Mouse (Mus musculus) lung, postnatal 4 days (tissue): ENCODE measurements around the gene Fam160b1.

Source experiments
- DNase-seq, 2 experiments: peaks; one replicate each; pipeline ENCODE4 v3.0.0; 2021

Gene Fam160b1

DNA sequence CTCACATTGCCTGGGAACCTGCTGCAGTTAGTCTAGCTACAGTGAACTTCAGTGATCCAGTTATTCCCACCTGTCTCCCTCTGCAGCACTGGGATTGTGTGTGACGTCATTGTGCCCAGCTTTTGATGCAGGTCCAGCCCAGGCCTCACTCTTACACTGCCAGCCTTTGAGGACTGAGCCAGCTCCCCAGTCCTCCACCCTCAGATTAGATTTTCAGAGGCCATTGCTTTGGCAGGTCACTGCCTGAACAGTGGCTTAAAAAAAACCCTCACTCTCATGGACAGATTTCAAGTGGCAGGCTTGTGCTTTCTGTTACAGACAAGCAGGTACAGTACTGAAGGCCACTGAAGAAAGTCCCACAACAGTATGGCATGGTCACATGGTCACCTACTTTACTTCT lies 15.8 kb upstream of the Fam160b1 start:
- no peak for DNase-seq

DNA sequence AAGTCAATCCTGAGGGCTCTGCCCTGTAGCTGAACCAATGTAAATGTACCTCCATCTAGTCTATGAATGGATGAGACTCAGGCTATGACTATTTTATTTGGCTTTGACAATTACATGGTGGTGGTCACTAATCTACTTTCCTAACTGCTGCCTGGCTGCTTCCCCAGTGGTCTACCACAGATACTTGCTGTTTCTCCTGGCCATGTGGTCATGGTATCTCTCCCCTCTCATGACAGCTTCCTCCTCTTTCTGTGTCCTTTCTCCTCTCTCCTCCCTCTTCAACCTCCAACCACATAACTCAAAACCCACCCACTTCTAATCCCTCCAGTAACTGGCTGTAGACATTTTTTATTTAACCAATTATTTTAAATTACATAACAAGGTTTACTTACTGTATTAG lies 11.4 kb upstream of the Fam160b1 start:
- DNase-seq, result no peak

DNA sequence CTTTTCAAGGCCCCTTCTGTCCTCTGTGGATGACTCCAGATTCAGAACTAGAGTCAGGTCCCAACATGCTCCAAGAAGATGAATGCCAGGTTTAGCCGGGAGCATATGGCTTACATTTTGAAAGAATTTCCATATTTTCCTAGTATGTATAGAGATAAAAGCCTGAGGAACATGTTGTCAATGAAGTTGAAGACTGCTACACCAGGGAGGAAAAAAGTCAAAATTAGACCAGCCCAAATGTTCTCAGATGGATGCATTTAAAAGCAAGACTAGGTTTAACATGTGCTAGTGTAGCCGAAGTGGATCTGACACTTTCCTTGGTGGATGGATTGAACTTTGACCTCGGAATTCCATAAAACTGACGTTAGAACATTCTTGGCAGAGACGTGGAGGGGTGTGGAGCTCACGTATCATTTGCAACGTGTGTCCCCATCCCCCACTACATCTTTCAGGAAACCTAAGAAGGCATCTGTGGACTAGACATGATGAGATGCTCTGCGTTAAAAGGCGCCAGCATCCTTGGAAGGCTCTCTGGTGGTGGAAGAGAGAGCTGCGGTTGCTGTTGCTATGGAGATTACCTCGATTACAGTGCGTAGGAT lies 8.0 kb upstream of the Fam160b1 start:
- DNase-seq, result no peak

- DNase-seq, result peak in 1 of 2 experiments; percentile 48
These were observed 7.3 kb upstream of the Fam160b1 start for GRCm38 (mm10) chr19:57353228-57353627.

DNA sequence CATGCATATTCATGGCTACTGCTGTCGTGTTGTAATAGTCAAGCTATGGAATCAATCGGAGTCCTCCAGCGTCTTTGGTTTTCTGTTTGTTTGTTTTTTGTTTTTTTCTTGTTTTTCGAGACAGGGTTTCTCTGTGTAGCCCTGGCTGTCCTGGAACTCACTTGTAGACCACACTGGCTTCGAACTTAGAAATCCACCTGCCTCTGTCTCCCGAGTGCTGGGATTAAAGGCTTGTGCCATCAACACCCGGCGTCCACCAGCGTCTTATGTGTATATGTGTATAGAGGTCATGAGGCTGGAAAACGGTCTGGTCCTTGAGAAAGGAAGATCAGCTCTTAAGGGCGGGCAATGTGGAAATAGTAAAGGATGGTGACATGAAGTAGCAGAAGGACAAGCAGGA lies 6.4 kb upstream of the Fam160b1 start:
- DNase-seq, result no peak

DNA sequence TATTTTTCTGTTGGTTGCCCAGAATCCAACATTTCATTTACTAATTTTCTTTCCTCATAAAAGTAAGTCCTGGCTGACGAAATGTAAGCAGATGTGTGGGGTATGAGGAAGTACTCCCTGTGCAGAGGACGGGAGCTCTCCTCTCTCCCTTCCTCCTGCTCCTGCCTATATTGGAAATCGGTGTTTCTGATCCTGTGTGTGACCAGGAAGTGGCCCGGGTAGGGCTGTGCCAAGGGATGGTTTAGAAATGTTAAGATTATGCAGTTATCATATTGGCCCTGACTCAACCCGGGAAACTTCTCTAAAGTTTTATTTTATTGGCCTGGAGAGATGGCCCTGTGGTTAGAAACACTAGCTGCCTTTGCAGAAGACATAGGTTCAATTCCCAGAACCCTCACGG lies 5.8 kb upstream of the Fam160b1 start:
- no peak for DNase-seq

- peak; percentile 51 to 70 for DNase-seq
These were observed 4.8 kb upstream of the Fam160b1 start for GRCm38 (mm10) chr19:57355451-57356251.

GRCm38 (mm10) chr19:57356273-57356672 lies 4.2 kb upstream of the Fam160b1 start:
- peak; percentile 47 to 72 for DNase-seq

- no peak for DNase-seq
These were observed 3.2 kb upstream of the Fam160b1 start for GRCm38 (mm10) chr19:57357244-57357643.

- DNase-seq, result no peak
These were observed 2.7 kb upstream of the Fam160b1 start for GRCm38 (mm10) chr19:57357811-57358210.

DNA sequence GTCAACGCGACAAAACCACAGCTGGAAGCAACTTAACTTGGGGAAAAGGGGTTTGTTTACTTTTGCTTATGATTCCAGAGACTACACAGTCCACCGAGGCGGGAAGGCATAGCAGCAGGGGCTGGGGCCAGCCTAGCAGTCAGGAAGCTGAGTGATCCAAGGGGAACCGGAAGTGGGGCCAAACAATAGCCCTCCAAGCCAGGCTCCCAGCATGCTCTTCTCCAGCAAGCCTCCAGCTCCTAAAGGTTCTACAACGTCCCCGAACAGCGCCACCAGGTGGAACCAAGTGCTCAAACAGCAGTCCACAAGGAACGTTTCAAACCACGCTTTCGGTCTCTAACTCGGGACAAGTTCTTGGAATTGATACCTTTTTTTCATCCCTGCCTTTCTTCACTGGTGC lies 2.2 kb upstream of the Fam160b1 start:
- DNase-seq, result peak; percentile 92 to 93

GRCm38 (mm10) chr19:57358836-57359598 lies 1.5 kb upstream of the Fam160b1 start:
- no peak for DNase-seq

GRCm38 (mm10) chr19:57359701-57360326 lies 666 bp upstream of the Fam160b1 start:
- DNase-seq, result no peak

DNA sequence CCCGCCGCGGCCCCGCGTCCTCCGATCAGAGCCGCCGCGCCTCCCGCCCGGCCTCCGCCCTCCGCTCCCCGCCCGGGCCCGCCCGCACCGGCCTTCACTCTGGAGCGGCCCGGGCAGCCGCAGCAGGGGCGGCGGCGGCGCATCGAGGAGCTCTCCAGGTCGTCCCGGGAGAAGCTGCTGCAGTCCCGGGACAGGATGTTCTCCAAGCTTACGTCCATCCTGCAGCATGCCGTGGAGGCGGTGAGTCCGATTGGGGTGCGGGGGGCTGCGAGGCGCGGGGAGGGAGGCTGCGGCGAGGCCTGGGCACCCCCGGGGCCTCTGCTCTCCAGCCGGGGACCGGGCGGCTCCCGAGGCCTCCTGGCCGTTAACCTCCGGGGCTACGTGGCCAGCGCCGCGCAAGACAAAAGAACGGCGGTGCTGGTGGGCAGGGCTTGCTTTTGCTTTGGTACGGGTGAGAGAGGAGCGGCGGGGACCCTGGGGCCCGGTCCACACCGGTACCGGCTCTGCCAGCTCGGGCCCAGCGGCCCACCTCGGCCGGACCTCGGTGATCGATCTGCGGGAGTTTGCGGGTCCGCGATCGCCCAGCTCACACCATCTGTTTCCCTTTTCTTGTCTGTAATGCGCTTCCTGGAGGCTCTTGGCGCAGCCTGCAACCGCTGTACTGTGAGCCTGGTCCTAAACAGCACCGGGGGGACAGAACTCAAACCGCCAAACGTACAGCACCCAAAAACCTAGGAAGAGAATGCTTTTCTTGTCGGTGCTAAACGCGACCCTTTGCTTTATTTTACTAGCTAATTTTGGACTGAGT lies 855 bp downstream of the Fam160b1 start:
- DNase-seq, result peak in 1 of 2 experiments; percentile 68

DNA sequence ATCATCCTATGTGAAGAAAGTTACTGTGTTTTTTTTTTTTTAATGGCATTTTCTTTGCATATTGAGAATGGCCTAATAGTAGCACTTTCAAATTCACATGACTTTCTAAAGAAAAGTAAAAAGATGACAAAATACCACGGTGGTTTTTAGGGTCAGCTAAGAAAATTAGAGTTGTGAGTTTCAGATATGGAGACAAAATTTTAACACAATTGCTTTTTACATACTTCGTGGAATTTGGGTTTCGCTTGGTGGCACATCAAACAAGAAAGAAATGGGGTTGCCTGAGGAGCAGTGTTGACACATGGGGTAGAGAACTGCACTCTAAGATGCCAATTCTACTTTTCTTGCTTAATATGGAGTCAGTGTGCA lies 1.4 kb downstream of the Fam160b1 start:
- no peak for DNase-seq

GRCm38 (mm10) chr19:57362586-57362985 lies 2.1 kb downstream of the Fam160b1 start:
- DNase-seq, result no peak

DNA sequence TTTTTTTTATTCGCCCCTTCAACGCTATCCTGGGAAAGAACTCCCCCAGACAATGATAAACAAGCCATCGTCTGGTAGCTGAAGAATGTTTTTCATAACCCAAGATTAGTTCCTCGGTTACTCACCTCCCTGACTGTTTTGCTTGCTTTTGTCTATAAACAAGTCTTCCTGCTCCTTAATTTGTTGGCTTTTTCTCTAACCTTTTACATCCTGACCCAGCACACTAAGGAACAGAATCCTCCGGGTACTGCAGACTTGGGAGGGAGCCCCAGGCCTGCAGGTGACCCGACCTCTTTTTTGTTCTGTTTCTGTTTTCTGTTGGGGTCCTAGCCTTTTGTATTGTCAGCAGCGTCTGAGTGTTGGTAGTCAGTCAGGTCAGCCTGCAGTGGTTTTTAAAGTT lies 2.6 kb downstream of the Fam160b1 start:
- no peak for DNase-seq

- no peak for DNase-seq
These were observed 3.1 kb downstream of the Fam160b1 start for GRCm38 (mm10) chr19:57363538-57363937.

- DNase-seq, result peak; percentile 37 to 68
These were observed 4.6 kb downstream of the Fam160b1 start for GRCm38 (mm10) chr19:57364942-57365673.

DNA sequence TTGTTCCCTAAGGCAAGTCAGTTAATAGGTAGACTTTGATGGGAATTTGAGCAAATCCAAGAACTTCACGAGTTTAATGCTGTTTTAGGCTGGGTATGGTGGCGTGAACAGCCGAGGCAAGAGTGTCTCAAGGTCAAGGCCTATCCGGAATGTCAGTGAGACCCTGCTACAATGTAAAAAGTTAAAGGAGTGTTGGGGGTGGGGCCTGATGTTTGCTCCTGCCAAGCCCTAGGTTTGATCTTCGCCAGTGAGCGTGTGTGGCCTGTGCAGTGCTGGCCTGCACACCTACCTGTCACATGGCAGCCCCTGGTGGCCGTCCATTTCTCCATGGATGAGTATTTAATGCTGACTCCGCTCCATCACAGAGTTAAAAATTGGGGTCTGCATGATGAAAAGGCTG lies 5.5 kb downstream of the Fam160b1 start:
- DNase-seq, result no peak

- no peak for DNase-seq
These were observed 6.1 kb downstream of the Fam160b1 start for GRCm38 (mm10) chr19:57366626-57367025.

- peak; percentile 45 to 47 for DNase-seq
These were observed 6.7 kb downstream of the Fam160b1 start for GRCm38 (mm10) chr19:57367201-57367600.
